Mouse (Mus musculus) kidney, postnatal 14 days (tissue): Measurements from ENCODE around the gene Rtp1.
A peak's percentile ranks its signal among the peaks of the same experiment; 100 is the strongest.

Experiments
- DNase-seq: peaks from one replicate; pipeline ENCODE4 v3.0.0; 2022; ENCODE audit warnings: mixed read lengths

Gene Rtp1

GRCm38 (mm10) chr16:23428647-23429319, at the start of gene Rtp1:
Gene Rtp1, plus strand, starts transcription at chr16:23429133.
- no peak for DNase-seq

GRCm38 (mm10) chr16:23379536-23380230, 49.2 kb upstream of the Rtp1 start:
- DNase-seq: no peak

GRCm38 (mm10) chr16:23384304-23384703, 44.6 kb upstream of the Rtp1 start:
- no peak for DNase-seq

GRCm38 (mm10) chr16:23397931-23398330, 31.0 kb upstream of the Rtp1 start:
- DNase-seq: no peak

- no peak for DNase-seq
These were observed 27.5 kb upstream of the Rtp1 start for GRCm38 (mm10) chr16:23401463-23401862.

- no peak for DNase-seq
These were observed 27.0 kb upstream of the Rtp1 start for GRCm38 (mm10) chr16:23401959-23402358.

GRCm38 (mm10) chr16:23403008-23403755, 25.8 kb upstream of the Rtp1 start:
- DNase-seq: peak; percentile 77

- DNase-seq: no peak
These were observed 16.0 kb upstream of the Rtp1 start for GRCm38 (mm10) chr16:23412930-23413329.

- DNase-seq: peak; percentile 59
These were observed 12.7 kb upstream of the Rtp1 start for GRCm38 (mm10) chr16:23416261-23416656.

- peak; percentile 55 for DNase-seq
These were observed 12.2 kb upstream of the Rtp1 start for GRCm38 (mm10) chr16:23416657-23417293.

- DNase-seq: no peak
These were observed 11.3 kb upstream of the Rtp1 start for GRCm38 (mm10) chr16:23417456-23418240.

- peak; percentile 18 for DNase-seq
These were observed 9.3 kb upstream of the Rtp1 start for GRCm38 (mm10) chr16:23419565-23420085.

GRCm38 (mm10) chr16:23423825-23424224, 5.1 kb upstream of the Rtp1 start:
- no peak for DNase-seq

- no peak for DNase-seq
These were observed 1.2 kb upstream of the Rtp1 start for GRCm38 (mm10) chr16:23427701-23428100.

- no peak for DNase-seq
These were observed 1.1 kb downstream of the Rtp1 start for GRCm38 (mm10) chr16:23429991-23430390.

- no peak for DNase-seq
These were observed 8.7 kb downstream of the Rtp1 start for GRCm38 (mm10) chr16:23437404-23438166.

- peak; percentile 27 for DNase-seq
These were observed 15.3 kb downstream of the Rtp1 start for GRCm38 (mm10) chr16:23444231-23444630.

GRCm38 (mm10) chr16:23449946-23450345, 21.0 kb downstream of the Rtp1 start:
- DNase-seq: no peak

- no peak for DNase-seq
These were observed 21.9 kb downstream of the Rtp1 start for GRCm38 (mm10) chr16:23450816-23451215.

- DNase-seq: peak; percentile 61
These were observed 23.5 kb downstream of the Rtp1 start for GRCm38 (mm10) chr16:23452476-23452875.

- no peak for DNase-seq
These were observed 25.4 kb downstream of the Rtp1 start for GRCm38 (mm10) chr16:23454376-23454775.
